Comparison of ENCODE assay signal across 23 mouse cellular contexts in genomic region chr17:85484015-85484414, GRCm38 (mm10).
A peak's percentile ranks its signal among the peaks of the same experiment; 100 is the strongest.
DNase-seq lines count a peak whose midpoint lies in the region; ATAC-seq and TF ChIP-seq lines count a peak whose summit lies in the region.
"Had no signal": no experiment of that assay in that cellular context is flagged by ENCODE, and none has a peak within 500 bp of the region (broad histone marks: within the 10 kb centered on the region; RNA-seq: fewer than 3 reads in every experiment).

No protein-coding gene starts in this region.

- no peaks in the 10 kb centered on the region for H3K9me3 ChIP-seq in heart, embryonic 10.5 days
- H3K9me3 ChIP-seq in intestine, embryonic 16.5 days (ENCODE audit: control insufficient read depth, low read length): no peaks in the 10 kb centered on the region
- H3K9me3 ChIP-seq in stomach, postnatal 0 days (ENCODE audit: control insufficient read depth, low read length): no peaks in the 10 kb centered on the region
- H3K9me3 ChIP-seq in limb, embryonic 10.5 days (replicated peaks): no peaks in the 10 kb centered on the region
- H3K9me3 ChIP-seq: forebrain, embryonic 10.5 days; forebrain, embryonic 15.5 days; heart, embryonic 13.5 days had no signal

- no peak overlapping the region for H3K4me3 ChIP-seq in heart, embryonic 10.5 days
- no peak overlapping the region for H3K4me3 ChIP-seq in intestine, embryonic 16.5 days (ENCODE audit: low read length)
- no peak overlapping the region for H3K4me3 ChIP-seq in stomach, postnatal 0 days (ENCODE audit: low read depth, low read length)
- no peak overlapping the region for H3K4me3 ChIP-seq in limb, embryonic 10.5 days
- H3K4me3 ChIP-seq: forebrain, embryonic 10.5 days; forebrain, embryonic 15.5 days; heart, embryonic 13.5 days had no signal

- H3K9ac ChIP-seq in intestine, embryonic 16.5 days (ENCODE audit: low read depth, low read length): no peak overlapping the region
- H3K9ac ChIP-seq in stomach, postnatal 0 days (ENCODE audit: low read length): no peak overlapping the region
- H3K9ac ChIP-seq: forebrain, embryonic 15.5 days; heart, embryonic 13.5 days; hindbrain, embryonic 14.5 days had no signal

- H3K4me2 ChIP-seq in intestine, embryonic 16.5 days (ENCODE audit: low read depth, low read length): no peak overlapping the region
- no peak overlapping the region for H3K4me2 ChIP-seq in stomach, postnatal 0 days (replicated peaks; ENCODE audit: low read depth)
- H3K4me2 ChIP-seq: forebrain, embryonic 15.5 days; heart, embryonic 13.5 days; hindbrain, embryonic 14.5 days had no signal

- H3K27ac ChIP-seq in heart, embryonic 10.5 days: no peak overlapping the region
- H3K27ac ChIP-seq in intestine, embryonic 16.5 days (ENCODE audit: low read length): no peak overlapping the region
- no peak overlapping the region for H3K27ac ChIP-seq in stomach, postnatal 0 days (replicated peaks)
- no peak overlapping the region for H3K27ac ChIP-seq in limb, embryonic 10.5 days
- H3K27ac ChIP-seq: forebrain, embryonic 10.5 days; forebrain, embryonic 15.5 days; heart, embryonic 13.5 days; hindbrain, embryonic 14.5 days; hindbrain, postnatal 0 days had no signal

- ATAC-seq in intestine, embryonic 16.5 days: peak; percentile 77
- ATAC-seq in stomach, postnatal 0 days (ENCODE audit: low FRiP score, low TSS enrichment): peak; percentile 83
- ATAC-seq: forebrain, embryonic 15.5 days; hindbrain, postnatal 0 days had no signal

- WGBS in heart, embryonic 10.5 days: 29% methylated on average over 8 of the region's 8 CpGs
- 37% methylated on average over 8 of the region's 8 CpGs for WGBS in intestine, embryonic 16.5 days
- 47% methylated on average over 8 of the region's 8 CpGs for WGBS in stomach, postnatal 0 days
- WGBS in limb, embryonic 10.5 days: 53% methylated on average over 8 of the region's 8 CpGs

- H3K36me3 ChIP-seq in heart, embryonic 10.5 days: no peaks in the 10 kb centered on the region
- H3K36me3 ChIP-seq in intestine, embryonic 16.5 days (ENCODE audit: control insufficient read depth, insufficient read depth, low read length): no peaks in the 10 kb centered on the region
- H3K36me3 ChIP-seq in stomach, postnatal 0 days (ENCODE audit: control insufficient read depth, insufficient read depth, low read length): no peaks in the 10 kb centered on the region
- H3K36me3 ChIP-seq in limb, embryonic 10.5 days: no peaks in the 10 kb centered on the region
- H3K36me3 ChIP-seq: forebrain, embryonic 10.5 days; forebrain, embryonic 15.5 days; heart, embryonic 13.5 days had no signal

- DNase-seq in heart, adult 11 months: peak; percentile 82
- no peak for DNase-seq in heart, embryonic 10.5 days (ENCODE audit: low spot score)
- DNase-seq in ZHBTc4 (ENCODE audit: low read depth, low spot score): peak; percentile 10
- DNase-seq in stomach, postnatal 0 days (ENCODE audit: low spot score): peak; percentile 55
- no peak for DNase-seq in urinary bladder, postnatal 25 days (ENCODE audit: low spot score)
- no peak for DNase-seq in limb, embryonic 10.5 days (ENCODE audit: low spot score)
- DNase-seq in gastrocnemius, adult 8-10 months (ENCODE audit: low spot score in 2 of 2): no peak
- DNase-seq: adrenal gland, postnatal 10 days; adrenal gland, postnatal 36 days; cerebellum, adult 18-20 months; cerebellum, adult 9-10 months; cerebellum, postnatal 14 days; gastrocnemius, postnatal 10 days; gastrocnemius, postnatal 36 days; heart, adult 18-20 months; heart, postnatal 14 days; heart, postnatal 4 days had no signal

- TF ChIP-seq EP300 in stomach, postnatal 0 days (optimal IDR thresholded peaks at IDR 0.05): no peak

- H3K27me3 ChIP-seq in heart, embryonic 10.5 days (ENCODE audit: insufficient read depth, poor library complexity, severe bottlenecking): peaks cover 99% of the 10 kb centered on the region
- H3K27me3 ChIP-seq in intestine, embryonic 16.5 days (replicated peaks; ENCODE audit: control insufficient read depth, insufficient read depth, low read length): peaks cover 44% of the 10 kb centered on the region
- peaks cover 15% of the 10 kb centered on the region for H3K27me3 ChIP-seq in stomach, postnatal 0 days (ENCODE audit: control insufficient read depth, insufficient read depth, low read length)
- peaks cover 99% of the 10 kb centered on the region for H3K27me3 ChIP-seq in limb, embryonic 10.5 days (ENCODE audit: low read depth, poor library complexity, severe bottlenecking)

- H3K4me1 ChIP-seq in heart, embryonic 10.5 days: peaks cover 20% of the 10 kb centered on the region
- H3K4me1 ChIP-seq in intestine, embryonic 16.5 days (ENCODE audit: control insufficient read depth, insufficient read depth, low read length): peaks cover 3% of the 10 kb centered on the region; the same call in 1 of the 2 replicates
- no peaks in the 10 kb centered on the region for H3K4me1 ChIP-seq in stomach, postnatal 0 days (replicated peaks; ENCODE audit: control insufficient read depth, insufficient read depth)
- peaks cover 21% of the 10 kb centered on the region for H3K4me1 ChIP-seq in limb, embryonic 10.5 days

- TF ChIP-seq CTCF in stomach, postnatal 0 days (IDR thresholded peaks at IDR 0.05; ENCODE audit: low read depth): no peak

Comparison
In these comparisons a context has a peak if more than half of its experiments do, and no peak if none do; other contexts are left out.
1. DNase-seq: peak in heart, adult 11 months (single experiment), ZHBTc4 (single experiment) and stomach, postnatal 0 days (single experiment); none in heart, embryonic 10.5 days (single experiment), urinary bladder, postnatal 25 days (single experiment), limb, embryonic 10.5 days (single experiment) and gastrocnemius, adult 8-10 months (0 of 2).